Mouse (Mus musculus) thymus, adult 2 months (tissue): ENCODE results near the gene Arhgef33.

Experiments
- CTCF ChIP-seq: fragments of 200-500 bp; IDR thresholded peaks from 2 replicates; pipeline ENCODE4 v1.5.1; 2012; ENCODE audit warnings: mild to moderate bottlenecking, control low read depth, low read length, moderate library complexity, borderline replicate concordance; ENCODE audit not compliant: control insufficient read depth, poor library complexity, insufficient read depth; ENCODE audit errors: extremely low read depth
- POLR2A ChIP-seq: fragments of 200-500 bp; IDR thresholded peaks from 2 replicates; pipeline ENCODE4 v1.6.1; 2012; ENCODE audit warnings: mild to moderate bottlenecking, low read length, control low read depth, moderate library complexity; ENCODE audit not compliant: control insufficient read depth, poor library complexity, insufficient read depth; ENCODE audit errors: extremely low read depth

GRCm38 (mm10) chr17:80426901-80427300 is 119.7 kb downstream of the Arhgef33 start:
- TF ChIP-seq POLR2A, result no peak
- no peak for TF ChIP-seq CTCF
